Mouse (Mus musculus) layer of hippocampus, adult 18-20 months (tissue): ENCODE measurements around the gene Casr. TPM values are rescaled to one million over a fixed set of nuclear protein-coding genes. Genes with fewer than 3 reads are reported as not detected.
A peak's percentile ranks its signal among the peaks of the same experiment; 100 is the strongest.

ENCODE experiments used
- DNase-seq, 2 experiments: peaks; one replicate each; pipeline ENCODE4 v3.0.0; 2022; ENCODE audit warnings: low spot score in 2 of 2
- total RNA-seq, 2 experiments: library from RNA; stranded (reverse); gene quantifications; 2 replicates each; pipeline ENCODE4 v1.2.3; 2021

The Casr gene
- total RNA-seq, 2 experiments from 2014 or later, result 0.10 to 0.12 TPM

DNA sequence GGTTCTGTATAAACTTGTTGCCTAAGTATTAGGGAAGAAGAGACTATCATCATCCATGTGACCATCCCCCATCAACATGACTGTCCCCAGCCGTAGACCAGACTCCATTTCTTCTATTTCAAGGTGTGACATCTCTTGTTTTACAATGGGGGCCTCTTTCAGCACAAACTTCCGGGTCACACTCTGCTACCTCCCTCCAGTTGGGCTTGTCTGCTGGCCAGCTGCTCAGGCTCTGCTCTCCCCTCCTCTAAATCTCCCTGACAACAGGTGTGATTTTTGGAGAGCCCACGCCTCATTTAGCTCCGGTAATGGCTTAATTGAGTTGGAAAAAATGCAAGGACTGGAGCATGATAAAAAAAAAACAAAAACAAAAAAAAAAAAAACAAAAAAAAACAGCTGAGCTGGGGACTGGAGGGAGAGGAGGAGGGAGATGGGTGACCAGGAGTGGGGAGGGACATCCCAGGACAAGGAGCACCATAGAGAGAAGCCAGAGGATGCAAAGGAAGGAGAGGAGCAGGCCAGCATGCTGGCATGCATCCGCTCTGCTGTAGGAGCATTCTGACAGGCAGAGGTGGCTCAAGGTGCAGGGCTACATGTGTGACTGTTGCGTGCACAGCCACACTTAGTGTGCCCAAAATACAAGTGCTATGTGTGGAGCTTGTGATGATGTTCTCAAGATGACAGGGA lies 35.2 kb downstream of the Casr start:
- no peak for DNase-seq

DNA sequence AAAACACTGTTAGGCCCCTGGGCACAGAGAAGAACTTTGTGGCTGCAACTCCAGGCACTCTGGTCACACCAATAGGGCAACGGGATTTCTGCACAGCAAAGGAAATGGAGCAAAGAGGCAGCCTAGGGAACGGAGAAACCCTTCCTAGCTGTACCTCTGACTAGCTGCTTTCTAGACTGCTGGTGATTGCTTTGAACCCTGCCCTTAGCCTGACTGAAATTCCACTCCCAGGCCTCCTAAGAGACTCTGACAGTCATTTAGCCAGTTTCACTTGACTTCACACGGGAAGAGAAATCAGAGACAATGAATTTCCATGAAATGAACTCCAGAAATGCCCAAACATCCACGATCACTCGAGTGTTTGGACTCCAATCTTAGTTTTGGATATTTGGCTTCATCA lies 38.8 kb downstream of the Casr start:
- DNase-seq, result no peak

DNA sequence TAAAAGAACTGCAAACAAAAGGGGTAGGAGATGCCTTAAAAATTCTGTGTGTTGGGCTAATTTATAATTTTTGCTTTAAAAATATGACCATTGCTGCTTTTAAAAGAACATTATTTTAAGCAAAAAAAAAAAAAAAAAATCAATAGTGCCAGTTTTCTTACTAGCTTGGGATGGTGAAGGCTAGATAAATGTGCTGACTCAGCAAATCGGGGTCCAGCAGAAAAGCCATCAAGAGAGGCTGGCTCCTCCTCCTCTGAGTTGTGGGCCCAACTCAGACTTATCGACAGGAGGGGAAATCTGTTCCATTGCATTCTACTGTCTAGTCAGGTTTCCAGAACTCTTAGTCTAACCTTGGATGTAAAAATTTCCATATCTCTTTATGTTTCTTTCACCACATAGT lies 45.6 kb downstream of the Casr start:
- no peak for DNase-seq

DNA sequence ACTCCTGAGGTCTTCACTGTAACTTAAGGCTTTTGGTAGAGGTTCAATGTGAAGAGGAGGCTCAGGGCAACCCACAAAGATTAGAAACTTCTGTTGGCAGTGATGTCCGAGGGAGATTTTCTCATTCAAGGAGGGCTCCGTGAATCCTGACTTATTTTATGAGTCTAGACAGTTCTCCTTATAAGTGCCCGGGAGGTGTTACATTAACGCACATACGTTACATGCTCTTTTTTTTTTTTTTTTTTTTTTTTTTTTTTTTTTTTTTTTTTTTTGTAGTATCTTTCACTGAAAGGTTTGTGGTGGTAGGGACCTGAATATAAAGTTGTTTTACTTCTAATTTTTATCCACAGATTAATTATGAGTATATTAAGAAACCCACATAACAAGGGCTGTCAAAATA lies 54.6 kb downstream of the Casr start:
- no peak for DNase-seq

DNA sequence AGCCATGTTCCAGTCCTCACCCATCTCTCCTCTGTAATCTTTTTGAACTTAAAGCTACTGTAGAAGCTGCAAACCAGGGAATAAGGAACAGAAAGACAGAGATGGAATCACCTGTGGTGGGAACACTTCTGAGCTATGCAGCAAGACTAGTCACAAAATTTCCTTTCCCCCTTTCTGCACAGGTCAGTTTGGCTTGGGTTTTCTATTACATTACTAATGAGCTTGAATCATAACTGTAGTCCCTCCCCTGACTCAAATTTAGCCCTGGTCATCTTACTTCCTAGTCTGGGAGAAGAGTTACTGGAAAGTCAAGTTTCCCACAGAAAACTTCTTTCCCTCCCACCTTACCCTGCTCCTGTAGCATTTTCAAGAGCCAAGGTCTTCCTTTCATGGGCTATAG lies 55.1 kb downstream of the Casr start:
- no peak for DNase-seq

DNA sequence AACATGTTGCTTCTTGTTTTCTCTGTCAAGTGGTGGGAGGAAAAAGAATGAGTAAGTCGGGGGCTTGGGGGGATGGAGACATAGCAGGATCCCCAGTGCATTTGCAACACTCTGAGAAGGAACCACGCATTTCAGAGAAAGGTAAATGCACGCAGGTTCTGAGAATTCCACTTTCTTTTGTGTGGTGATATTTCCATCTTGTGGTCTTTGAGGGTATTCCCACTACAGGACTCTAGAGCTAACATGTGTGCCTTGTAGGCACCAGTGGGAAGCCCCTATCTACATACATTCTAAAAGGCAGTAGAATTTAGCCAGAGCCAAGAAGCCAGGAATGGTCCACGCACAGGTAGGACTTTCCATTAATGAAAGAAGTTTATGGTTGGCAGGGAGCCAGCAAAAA lies 56.0 kb downstream of the Casr start:
- DNase-seq, result no peak

DNA sequence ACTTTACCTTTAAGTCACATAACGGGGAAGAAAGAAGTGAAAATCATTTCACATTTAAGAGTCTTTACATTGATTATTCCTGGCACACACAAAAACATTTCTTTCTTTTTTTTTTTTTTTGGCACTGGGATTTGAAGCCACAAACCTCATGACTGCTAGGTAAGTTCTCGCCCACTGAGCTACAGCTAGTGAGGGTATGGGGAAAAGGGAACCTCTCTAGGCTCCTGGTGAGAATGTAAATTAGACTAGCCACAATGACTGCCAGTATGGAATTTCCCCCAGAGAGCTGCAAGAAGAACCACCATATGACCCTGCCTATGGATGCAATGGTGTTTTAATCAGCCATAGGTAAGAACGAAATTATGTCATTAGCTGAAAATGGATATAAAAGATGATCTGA lies 56.8 kb downstream of the Casr start:
- DNase-seq, result no peak

DNA sequence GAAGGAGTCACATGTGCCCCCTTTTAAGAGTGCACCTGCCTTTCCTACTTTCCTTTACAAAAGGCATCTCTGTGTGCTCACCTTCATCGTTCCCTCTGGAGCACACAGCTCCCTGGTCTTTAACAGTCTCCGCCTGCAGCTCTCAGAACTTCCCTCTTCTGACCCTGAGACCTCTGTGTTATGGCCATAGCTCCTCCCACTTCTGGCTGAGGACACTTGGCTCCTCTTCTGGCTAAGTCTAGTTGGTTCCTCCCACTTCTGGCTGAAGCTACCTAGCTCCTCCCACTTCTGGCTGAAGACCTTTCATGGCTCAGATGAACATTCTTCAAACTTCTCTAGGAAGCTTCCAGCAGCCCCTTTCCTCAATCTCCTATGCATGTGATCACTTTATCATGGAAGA lies 59.7 kb downstream of the Casr start:
- DNase-seq, result no peak

DNA sequence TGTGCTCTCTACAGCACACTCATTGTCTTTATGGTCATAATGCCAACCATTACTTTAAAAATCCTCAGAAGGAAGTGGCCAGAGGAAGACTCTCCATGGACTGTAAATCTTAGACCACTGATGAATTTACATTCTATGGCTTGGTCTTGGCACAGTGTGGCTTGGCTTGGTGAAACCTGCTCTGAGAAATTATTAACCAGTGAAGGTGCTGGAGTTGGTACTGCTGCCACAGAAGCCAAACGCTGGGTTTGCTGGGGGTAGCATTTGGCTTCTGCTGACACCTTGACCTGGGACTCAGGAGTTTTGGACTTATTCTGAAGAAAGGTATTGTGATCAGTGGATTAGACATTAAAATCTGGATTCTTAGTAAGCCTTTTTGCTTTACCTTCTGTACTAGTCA lies 69.5 kb downstream of the Casr start:
- DNase-seq, result no peak

DNA sequence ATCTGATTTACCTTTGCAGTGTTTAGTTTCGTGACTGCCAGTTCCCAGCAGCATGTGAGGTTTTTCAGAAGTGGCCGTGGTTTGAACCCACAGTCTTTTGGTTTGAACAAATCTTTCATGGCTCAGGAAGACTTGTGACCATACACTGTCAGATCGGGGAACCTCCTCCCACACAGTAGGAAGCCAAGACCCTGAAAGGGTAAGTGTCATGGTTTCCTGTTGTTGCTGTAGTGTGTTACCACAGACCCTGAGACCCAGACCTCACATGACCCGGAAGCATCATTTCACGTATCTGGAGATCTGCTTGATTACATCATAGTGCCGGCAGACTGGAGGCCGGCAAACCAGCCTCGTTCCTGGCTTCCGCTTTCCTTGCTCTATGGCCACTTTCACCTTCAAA lies 85.1 kb downstream of the Casr start:
- DNase-seq, result no peak

DNA sequence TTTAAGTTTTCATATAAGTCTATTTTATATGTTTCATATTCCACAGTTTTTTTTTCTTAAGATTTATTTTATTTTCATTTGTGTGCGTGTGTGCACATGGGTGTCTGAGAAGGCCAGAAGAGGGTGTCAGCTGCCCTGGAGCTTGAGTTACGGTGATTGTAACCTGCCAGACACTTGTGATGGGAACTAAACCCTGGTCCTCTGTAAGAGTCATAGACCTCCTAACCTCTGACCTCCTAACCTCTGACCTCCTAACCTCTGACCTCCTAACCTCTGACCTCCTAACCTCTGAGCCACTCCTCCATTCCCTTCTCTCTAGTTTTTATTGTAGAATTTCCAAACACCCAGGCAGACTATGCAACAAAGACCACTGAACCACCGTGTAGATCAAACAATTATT lies 86.4 kb downstream of the Casr start:
- no peak for DNase-seq

DNA sequence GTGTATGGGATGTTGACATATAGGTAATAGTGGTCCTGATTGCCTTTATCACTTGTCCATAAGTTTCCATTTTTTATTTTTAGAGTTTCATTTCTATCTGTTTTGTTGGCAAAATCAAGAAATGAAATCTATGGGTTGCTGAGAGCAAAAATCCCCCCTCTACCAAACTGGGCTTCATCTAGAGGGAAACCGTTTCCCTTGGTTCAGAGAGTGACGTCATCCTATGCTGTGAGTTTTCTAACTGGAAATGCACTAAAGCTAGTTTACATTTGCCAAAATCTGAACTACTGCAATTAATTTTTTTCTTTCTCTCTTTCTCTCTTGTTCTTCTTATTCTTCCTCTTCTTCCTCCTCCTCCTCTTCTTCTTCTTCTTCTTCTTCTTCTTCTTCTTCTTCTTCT lies 87.1 kb downstream of the Casr start:
- no peak for DNase-seq

DNA sequence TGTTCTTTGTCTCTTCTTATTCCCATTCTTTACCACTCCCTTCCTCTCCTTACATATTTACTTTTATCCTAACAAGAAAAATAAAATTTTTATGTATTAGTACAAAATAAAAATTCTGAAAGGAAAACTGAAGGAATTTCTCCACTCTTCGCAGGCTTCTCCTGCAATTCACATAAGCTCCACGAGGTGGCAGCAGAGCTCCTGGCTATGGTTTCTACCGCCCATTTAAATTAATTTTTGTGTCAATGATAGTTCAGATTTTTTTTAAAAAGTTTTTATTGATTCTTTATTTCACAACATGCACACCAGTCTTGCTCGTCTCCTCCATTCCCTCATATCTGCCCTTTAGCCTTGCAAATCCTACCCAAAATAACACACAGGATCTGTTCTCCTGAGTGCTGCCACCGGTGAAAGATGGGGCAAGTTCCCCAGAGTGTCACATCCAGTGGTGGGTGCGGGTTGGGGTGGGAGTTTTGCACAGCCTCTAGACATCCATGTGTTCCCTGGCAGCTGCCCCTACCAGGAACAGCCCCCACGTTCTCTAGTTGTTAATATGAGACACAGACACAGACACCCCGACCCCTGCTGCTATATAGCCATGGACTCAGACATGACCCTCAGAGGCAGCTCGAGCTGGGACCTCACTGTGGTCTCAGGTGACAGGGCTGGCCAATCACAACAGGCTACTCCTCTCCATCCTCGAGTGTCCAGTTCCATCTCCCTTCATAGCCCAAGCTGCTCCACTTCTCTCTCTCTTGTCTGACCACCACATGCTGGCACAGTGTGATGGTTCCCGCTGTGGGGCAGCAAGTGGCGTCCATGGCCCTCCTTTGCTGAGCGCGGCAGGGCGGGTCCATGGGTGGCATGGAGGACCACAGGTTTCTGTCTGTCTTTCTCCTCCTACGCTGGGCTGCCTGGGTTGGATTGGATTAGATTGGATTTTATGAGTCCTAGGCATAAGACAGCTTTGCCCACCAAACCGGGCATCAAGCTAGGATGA lies 88.4 kb downstream of the Casr start:
- peak in 1 of 2 experiments; percentile 56 for DNase-seq

DNA sequence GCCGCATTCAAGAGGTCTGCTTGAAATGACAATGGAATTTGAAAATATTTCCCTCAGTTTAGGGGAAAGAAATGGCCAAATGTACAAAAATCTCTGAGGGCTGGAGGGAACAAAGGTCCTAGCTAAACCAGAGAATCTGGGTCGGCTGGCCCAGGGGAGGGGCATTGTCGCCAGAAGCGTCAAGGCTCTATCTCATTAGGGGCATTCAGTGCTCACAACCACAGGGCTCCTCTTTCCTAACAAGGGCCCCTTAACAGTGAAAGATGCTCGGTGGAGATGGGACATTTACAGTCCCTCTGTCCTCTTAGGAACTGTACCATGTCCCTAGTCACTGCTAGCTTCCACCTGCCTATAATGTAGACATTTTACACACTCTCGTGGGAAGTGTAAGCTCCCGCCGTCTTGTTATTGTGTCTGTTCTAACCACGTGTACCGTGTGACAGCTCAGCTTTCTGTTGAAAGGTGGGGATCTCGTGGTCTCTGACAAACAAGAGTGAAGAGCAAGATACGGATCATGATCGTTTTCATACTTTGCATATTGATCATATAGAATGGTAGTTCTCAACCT lies 90.8 kb downstream of the Casr start:
- no peak for DNase-seq

DNA sequence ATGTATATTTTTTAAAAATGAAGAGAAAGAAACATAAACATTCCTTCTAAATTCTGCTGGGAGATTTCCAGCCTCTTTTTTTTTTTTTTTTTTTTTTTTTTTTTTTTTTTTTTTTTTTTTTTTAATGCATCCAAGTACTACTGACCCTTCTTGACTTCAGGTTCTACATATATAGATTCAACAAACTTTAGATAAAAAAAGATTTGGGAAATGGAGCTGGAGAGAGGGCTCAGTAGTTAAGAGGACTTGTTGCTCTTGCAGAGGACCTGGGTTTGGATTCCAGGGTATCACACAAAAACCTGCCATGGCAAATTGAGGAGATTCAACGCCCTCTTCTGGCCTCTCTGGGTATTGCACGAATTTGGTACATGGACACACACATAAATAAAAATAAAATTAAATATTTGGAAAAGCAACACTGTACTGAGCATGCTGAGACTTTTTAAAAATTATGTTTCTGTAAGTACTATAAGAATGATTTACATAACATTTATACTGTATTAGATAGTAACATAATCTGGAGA lies 91.9 kb downstream of the Casr start:
- no peak for DNase-seq

DNA sequence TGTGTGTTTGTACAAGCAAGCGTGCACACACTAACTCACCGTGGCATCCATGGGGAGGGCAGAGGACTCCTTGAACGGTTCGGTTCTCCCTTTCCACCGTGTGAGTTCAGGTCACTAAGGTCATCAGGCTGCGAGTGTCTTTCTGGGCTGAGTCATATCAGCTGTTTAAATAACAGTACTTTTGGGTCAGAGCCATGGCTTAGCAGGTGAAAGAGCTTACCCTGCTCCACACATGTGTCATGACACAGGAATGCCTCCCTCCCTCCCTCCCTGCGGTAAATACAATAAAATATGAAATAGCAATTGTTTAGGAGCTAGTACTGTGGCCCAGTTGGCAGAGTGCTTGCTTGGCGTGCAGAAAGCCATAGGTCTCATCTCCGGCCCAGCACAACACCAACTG lies 92.6 kb downstream of the Casr start:
- DNase-seq, result no peak

DNA sequence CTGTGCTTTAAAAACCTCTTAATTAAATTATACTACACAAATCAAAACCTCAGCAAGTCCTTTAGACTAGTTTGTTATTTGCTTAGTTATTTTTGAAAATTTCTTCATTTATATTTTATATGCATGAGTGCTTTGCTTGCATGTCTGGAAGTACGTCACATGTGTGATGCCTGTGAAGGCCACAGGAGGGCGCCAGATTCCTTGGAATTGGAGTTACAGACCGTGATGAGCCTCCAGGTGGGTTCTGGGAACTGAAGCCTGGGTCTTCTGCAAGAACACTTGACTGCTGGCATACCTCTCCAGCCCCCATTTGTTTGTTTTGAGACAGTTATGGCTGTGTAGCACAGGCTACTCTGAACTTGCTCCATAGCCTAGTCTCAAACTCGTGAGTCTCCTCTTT lies 93.1 kb downstream of the Casr start:
- DNase-seq, result no peak

DNA sequence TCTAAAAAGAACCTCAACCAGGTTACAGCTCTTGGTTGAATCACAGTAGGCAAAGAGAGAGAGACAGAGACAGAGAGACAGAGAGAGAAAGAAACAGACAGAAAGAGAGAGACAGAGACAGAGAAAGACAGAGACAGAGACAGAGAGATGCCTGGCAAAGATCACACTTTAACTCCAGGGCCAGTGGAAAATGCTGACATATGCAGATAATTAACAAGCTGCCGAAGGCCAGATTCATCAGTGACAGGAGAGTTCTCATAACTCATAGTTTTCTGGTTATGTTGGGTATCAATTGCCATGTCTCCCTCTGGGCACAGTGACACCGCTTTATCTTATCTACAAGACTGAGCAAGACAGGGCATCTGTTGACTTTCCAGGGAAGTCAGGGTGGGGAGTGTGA lies 94.0 kb downstream of the Casr start:
- DNase-seq, result no peak

DNA sequence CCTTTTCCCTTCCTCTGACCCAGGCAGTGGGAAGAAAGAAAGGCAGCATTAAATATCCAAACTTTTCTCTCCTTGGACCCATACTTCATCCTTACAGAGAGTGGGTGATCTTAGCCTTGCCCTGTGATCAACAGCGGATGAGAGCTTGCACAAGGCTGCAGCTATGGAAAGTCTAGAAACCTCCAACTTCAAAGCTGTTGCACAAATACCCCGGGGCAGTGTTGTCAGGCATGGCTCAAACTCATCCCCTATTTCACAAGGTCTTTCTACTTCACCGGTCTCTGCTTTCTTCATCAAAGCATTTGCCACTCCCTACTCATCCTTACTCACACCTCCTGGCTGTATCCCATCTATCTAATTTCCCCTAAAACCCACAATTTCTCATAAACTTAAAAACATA lies 96.5 kb downstream of the Casr start:
- DNase-seq, result no peak

DNA sequence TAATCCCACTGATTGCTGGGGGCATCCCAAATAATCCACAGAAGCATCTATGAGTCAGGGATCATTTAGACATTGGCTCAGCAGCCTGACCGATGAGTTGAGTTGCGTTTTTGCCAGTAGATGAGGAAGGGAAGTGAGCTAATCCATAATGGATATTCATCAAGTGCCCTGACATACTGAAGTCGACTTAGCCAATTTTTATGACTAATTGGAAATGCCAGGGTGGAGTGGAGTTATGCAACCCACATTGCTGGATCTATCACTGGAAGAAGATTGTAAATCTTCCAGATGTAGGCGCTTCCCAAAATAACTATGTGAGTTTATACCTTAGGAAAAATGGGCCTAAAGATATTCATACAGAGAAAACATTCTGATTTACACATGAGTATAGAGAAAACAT lies 97.9 kb downstream of the Casr start:
- peak in 1 of 2 experiments; percentile 7 for DNase-seq

DNA sequence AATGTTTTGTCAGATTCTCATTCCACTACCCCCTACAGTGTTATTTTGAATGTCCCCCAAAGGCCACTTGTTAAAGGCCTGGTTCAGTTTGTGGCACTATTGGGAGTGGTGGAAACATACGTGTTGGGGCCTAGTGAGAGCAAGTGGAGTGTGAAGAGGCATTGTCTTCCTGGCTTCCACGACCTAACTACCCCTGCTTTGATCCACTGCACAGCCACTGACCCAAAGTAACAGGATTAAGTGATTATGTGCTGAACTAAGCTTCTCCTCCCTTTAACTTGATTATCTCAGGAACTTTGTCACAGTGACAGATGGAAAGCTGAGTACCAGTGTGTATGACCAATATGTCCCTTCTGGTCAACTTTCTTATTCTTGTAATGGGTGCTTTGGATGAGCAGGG lies 101.5 kb downstream of the Casr start:
- no peak for DNase-seq

DNA sequence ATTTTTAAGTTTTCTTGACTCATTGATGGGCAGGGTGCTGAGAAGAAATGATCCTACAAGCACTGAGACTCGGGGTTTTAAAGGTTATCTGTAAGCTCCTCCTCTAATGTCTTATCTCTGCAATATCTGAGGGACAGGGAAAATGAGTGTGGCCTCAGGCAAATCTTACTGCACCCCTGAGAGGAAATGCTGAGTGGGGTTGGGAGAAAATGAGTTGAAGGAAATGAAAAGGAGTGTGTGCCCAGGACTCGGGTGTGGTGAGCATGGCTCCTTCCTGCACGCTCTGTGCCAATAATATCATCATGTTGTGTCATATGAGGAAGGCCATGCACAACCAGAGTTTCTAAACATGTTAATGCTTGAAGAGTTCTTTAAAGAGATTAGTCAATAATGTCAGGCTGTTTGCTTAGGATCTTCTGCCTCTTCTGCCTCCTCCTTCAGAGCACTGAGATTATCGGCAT lies 106.6 kb downstream of the Casr start, which contains the start of gene Stfa3:
Stfa3 (minus strand) TSS at position 51 of the 461 bp plus-strand sequence.
- no peak for DNase-seq
